Mouse (Mus musculus) lung, embryonic 16.5 days (tissue): Measurements from ENCODE around the gene Grid2. TPM values are rescaled to one million over a fixed set of nuclear protein-coding genes. Genes with fewer than 3 reads are reported as not detected.

Experiments
- ATAC-seq: fragments of 200-750 bp; cut with Nextera tagmentation; 2 replicates; pipeline ENCODE4 v1.8.0; 2017; ENCODE audit warnings: low read depth, mild to moderate bottlenecking, moderate library complexity
- H3K27ac ChIP-seq: fragments of 300-500 bp; sonication (generic); 2 replicates; pipeline ENCODE4 v1.5.1; 2014; ENCODE audit warnings: mild to moderate bottlenecking, control low read depth, low read length
- H3K27me3 ChIP-seq: fragments of 300-500 bp; sonication (generic); 2 replicates; pipeline ENCODE4 v1.6.1; 2014; ENCODE audit warnings: low read depth, low read length, mixed read lengths; ENCODE audit not compliant: control insufficient read depth, insufficient read depth
- H3K36me3 ChIP-seq: fragments of 300-500 bp; sonication (generic); 2 replicates; pipeline ENCODE4 v1.6.1; 2014; ENCODE audit warnings: low read length; ENCODE audit not compliant: control insufficient read depth, insufficient read depth
- H3K4me1 ChIP-seq: fragments of 300-500 bp; sonication (generic); replicated peaks from 2 replicates; pipeline ENCODE4 v1.6.1; 2014; ENCODE audit warnings: low read length, mixed read lengths; ENCODE audit not compliant: control insufficient read depth, insufficient read depth
- H3K4me2 ChIP-seq: fragments of 300-500 bp; sonication (generic); 2 replicates; pipeline ENCODE4 v1.6.1; 2014; ENCODE audit warnings: low read depth, low read length, control low read depth
- H3K4me3 ChIP-seq: fragments of 300-500 bp; sonication (generic); 2 replicates; pipeline ENCODE4 v1.5.1; 2014; ENCODE audit warnings: mild to moderate bottlenecking, low read length, control low read depth
- H3K9ac ChIP-seq: fragments of 300-500 bp; sonication (generic); 2 replicates; pipeline ENCODE4 v1.6.1; 2014; ENCODE audit warnings: low read length, control low read depth
- H3K9me3 ChIP-seq: fragments of 300-500 bp; sonication (generic); 2 replicates; pipeline ENCODE4 v1.6.1; 2016; ENCODE audit warnings: low read length; ENCODE audit not compliant: control insufficient read depth
- WGBS: fragments of 180-500 bp; shearing (Covaris S2); extraction: QIAGEN DNeasy Blood & Tissue Kit; methylation state at CpG from one replicate; pipeline ENCODE4 v1.1.7; 2014; 5-methylcytosine and 5-hydroxymethylcytosine counted together
- polyA plus RNA-seq: library from polyadenylated mRNA; unstranded; fragments of >200 nt; fragmentation: Nextera tagmentation; extraction: Ambion mirVana; gene quantifications from 2 replicates; pipeline ENCODE4 v1.2.1, GENCODE M21; 2015

Grid2 gene
- polyA plus RNA-seq, 1 experiment from 2014 or later = 1.1 TPM

DNA sequence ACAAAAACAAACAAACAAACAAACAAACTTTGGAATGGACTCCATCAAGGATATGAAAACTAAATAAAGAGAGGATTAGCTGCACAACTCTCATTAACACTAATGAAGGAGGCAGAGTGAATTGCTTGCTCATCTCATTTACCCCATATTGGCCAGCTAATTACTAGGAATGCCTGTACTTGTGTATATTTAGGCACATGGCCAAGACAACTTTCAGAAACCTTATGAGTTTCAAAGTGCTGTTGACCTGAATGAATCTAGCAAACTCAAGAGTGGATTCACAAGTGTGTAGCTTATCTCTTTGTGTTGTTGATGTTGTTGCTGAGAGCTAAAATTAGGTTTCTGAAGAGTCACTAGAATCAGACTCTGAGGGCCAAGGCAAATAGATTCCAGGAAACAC, 675.5 kb downstream of the Grid2 start:
- H3K27ac ChIP-seq = no peak overlapping the region
- no peaks in the 10 kb centered on the region for H3K9me3 ChIP-seq
- H3K36me3 ChIP-seq = no peaks in the 10 kb centered on the region
- H3K4me2 ChIP-seq = no peak overlapping the region
- H3K4me3 ChIP-seq = no peak overlapping the region
- no peak for ATAC-seq
- no peaks in the 10 kb centered on the region for H3K4me1 ChIP-seq
- H3K9ac ChIP-seq = no peak overlapping the region
- H3K27me3 ChIP-seq = no peaks in the 10 kb centered on the region

DNA sequence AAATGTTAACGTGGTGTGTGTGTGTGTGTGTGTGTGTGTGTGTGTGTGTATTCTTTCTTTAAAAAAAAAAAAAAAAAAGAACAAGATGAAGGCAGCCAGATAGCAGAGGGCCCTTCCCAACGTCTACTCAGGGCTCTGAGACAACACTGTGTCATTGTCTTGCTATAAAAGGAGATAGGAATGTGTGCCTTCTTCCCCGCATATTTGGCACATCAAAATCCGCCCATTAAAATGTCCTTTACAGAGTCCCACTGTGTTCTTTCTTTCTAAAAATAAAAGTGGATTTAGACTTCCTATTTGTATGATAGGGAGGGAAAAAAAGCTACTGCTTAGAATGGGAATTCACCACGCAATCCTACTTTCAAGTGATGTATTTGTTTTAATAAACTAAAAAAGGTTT, 691.0 kb downstream of the Grid2 start:
- Histone ChIP-seq H3K9me3 (no peaks in the 10 kb centered on the region), H3K36me3 (no peaks in the 10 kb centered on the region), H3K27ac (no peak overlapping the region), H3K4me1 (no peaks in the 10 kb centered on the region), H3K27me3 (no peaks in the 10 kb centered on the region), H3K9ac (no peak overlapping the region), H3K4me2 (no peak overlapping the region), H3K4me3 (no peak overlapping the region)
- WGBS = 50% methylated on average over 5 of the region's 5 CpGs
- no peak for ATAC-seq

DNA sequence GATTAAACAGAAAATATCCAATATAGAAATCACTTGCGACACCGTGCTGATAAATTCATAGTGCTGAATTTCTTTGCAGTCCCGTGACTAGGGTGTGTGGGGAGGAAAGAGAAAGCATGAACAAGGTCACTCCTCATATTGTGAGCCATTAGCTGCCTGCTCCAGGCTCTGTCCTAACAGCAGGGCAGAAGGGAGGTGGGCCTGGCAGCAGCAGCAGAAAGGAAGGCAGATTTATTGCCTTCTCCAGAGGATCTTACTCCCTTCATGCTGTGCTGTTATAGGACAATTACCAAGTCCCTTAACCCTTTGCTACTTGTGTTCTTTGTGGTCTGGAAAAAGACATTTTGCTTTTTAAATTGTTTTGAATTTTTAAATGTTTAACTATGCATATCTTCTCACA, 708.1 kb downstream of the Grid2 start:
- peaks cover 3% of the 10 kb centered on the region; the same call in 1 of the 2 replicates for H3K4me1 ChIP-seq

DNA sequence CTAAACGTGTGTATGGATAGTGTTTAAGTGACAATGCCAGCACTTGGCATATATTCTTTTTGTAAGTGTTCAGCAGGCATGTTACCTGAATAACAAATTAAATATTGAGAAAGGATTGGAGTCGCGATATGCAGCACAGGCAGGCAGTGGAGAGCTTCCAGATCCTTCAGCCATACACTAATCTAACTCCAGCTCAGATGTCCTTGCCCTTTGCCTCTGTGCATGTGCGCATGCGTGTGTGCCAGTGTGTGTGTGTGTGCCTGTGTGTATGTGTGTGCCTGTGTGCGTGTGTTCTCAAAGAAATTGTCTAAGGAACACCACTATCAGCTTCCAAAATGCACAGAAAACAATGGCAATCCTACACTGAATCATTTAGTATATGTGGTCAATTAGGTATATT, 708.6 kb downstream of the Grid2 start:
- no peak overlapping the region for H3K4me3 ChIP-seq
- peaks cover 3% of the 10 kb centered on the region; the same call in 1 of the 2 replicates for H3K4me1 ChIP-seq
- no peaks in the 10 kb centered on the region for H3K27me3 ChIP-seq
- H3K4me2 ChIP-seq = no peak overlapping the region
- no peaks in the 10 kb centered on the region for H3K36me3 ChIP-seq
- no peaks in the 10 kb centered on the region for H3K9me3 ChIP-seq
- no peak overlapping the region for H3K27ac ChIP-seq
- no peak overlapping the region for H3K9ac ChIP-seq
- ATAC-seq = no peak
- 68% methylated on average over 6 of the region's 6 CpGs for WGBS

More for the DNA sequence above, 708.1 kb downstream of the Grid2 start:
- WGBS = 67% methylated on average over 3 of the region's 3 CpGs
- Histone ChIP-seq H3K4me2 (no peak overlapping the region), H3K9me3 (no peaks in the 10 kb centered on the region), H3K36me3 (no peaks in the 10 kb centered on the region), H3K27ac (no peak overlapping the region), H3K4me3 (no peak overlapping the region), H3K9ac (no peak overlapping the region), H3K27me3 (no peaks in the 10 kb centered on the region)
- ATAC-seq = no peak

DNA sequence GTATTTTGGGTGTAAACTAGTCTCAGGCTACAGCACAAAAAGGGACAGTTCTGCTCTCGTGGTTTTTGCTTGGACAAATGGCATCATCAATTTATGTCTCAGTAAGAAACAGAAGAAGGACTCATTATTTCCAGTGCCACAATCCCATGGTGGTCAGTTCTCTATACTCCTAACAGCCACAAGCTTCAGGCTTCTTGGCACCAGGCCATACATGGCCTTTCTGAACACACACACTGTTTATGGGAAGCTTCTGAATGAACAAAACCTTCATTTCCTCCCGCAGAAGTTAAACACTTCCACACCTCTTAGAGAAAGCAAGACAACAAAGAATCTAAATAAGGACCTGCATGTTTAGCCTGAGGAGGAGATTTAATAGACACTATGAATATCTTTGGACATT, 709.1 kb downstream of the Grid2 start:
- Histone ChIP-seq H3K4me1 (peaks cover 3% of the 10 kb centered on the region; the same call in 1 of the 2 replicates), H3K27ac (no peak overlapping the region), H3K9ac (no peak overlapping the region), H3K9me3 (no peaks in the 10 kb centered on the region), H3K36me3 (no peaks in the 10 kb centered on the region), H3K4me2 (no peak overlapping the region), H3K27me3 (no peaks in the 10 kb centered on the region), H3K4me3 (no peak overlapping the region)
- WGBS = 28% methylated on average over 2 of the region's 2 CpGs
- no peak for ATAC-seq

DNA sequence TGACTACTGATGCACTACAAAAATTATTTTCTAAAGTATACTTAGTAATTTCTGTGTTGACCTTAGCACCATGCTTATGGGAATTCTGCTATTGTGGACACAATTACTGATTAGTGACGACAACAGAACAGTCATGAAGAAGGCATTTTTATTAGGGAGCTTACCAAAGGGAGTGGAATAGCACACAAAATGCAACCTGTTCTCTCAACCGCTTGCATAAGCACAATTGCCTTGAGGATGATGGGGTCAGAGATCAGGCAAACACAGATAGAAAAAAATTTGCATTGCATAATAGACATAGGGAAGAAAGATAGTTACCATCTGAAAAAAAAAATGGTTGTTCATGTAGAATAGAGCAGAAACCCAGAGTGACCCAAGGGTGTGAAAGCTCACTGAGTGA, 790.4 kb downstream of the Grid2 start:
- H3K27ac ChIP-seq = no peak overlapping the region
- H3K27me3 ChIP-seq = no peaks in the 10 kb centered on the region
- H3K4me3 ChIP-seq = no peak overlapping the region
- WGBS = 63% methylated on average over 2 of the region's 2 CpGs
- no peak overlapping the region for H3K4me2 ChIP-seq
- H3K36me3 ChIP-seq = no peaks in the 10 kb centered on the region
- no peaks in the 10 kb centered on the region for H3K9me3 ChIP-seq
- H3K9ac ChIP-seq = no peak overlapping the region
- ATAC-seq = no peak
- H3K4me1 ChIP-seq = no peaks in the 10 kb centered on the region

DNA sequence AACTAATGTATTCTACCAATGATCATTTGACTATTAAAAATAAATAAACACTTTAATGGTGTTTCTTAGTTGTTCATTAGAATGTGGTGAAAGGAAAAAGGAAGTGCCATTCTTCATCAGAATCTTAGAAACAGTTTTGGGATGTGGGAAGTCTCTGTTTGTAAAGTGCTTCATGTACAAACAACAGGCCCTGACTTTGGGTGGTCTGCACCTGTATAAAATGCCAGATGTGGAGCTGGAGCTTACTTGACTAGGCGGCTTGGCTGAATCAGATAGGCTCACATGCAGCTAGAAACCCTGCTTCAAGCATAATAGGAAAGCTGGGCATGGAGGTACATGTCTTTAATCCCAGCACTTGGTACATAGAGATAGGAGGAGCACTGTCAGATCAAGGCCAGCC, 791.1 kb downstream of the Grid2 start:
- H3K4me1 ChIP-seq = no peaks in the 10 kb centered on the region
- H3K36me3 ChIP-seq = no peaks in the 10 kb centered on the region
- no peak overlapping the region for H3K9ac ChIP-seq
- no peak overlapping the region for H3K27ac ChIP-seq
- no peaks in the 10 kb centered on the region for H3K9me3 ChIP-seq
- H3K4me3 ChIP-seq = no peak overlapping the region
- no peaks in the 10 kb centered on the region for H3K27me3 ChIP-seq
- no peak for ATAC-seq
- 52% methylated on average over 1 of the region's 1 CpGs for WGBS
- H3K4me2 ChIP-seq = no peak overlapping the region

DNA sequence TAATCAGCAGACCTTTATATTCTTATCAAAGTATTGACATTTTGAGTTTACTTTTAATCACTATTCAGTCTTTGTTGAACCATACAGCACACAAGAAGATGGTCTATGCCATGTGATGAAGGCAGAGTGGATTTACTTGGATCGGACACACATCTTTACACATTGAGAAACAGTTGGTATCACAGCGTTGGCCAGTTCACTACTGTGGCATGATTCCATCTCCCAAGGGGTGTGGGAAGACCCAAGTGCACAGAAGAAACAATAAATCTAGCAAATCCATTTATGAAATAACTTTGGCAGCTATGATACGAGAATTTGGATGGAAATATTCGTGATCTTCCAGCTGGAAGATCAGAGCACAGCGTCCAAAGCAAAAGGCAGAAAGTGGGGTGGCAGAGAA, 792.3 kb downstream of the Grid2 start:
- no peak overlapping the region for H3K27ac ChIP-seq
- no peak overlapping the region for H3K9ac ChIP-seq
- H3K36me3 ChIP-seq = no peaks in the 10 kb centered on the region
- no peaks in the 10 kb centered on the region for H3K4me1 ChIP-seq
- ATAC-seq = no peak
- 68% methylated on average over 5 of the region's 5 CpGs for WGBS
- no peaks in the 10 kb centered on the region for H3K9me3 ChIP-seq
- no peak overlapping the region for H3K4me2 ChIP-seq
- no peak overlapping the region for H3K4me3 ChIP-seq
- H3K27me3 ChIP-seq = no peaks in the 10 kb centered on the region

DNA sequence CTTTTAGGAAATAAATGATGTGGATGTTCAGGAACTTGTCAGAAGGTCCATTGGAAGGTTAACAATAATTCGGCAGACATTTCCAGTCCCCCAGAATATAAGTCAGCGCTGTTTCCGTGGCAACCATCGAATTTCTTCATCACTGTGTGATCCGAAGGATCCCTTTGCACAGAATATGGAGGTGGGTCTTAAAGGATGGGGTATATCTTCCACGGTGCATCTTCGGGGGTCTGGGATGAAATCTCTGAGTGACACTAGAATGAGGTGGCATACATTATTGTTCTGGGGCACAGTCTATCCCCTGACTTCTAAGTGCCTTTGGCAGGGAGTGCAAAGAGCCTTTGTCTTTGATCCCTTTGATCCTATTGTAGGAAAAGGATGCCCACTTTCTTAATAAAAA, 808.2 kb downstream of the Grid2 start:
- no peaks in the 10 kb centered on the region for H3K9me3 ChIP-seq
- no peak for ATAC-seq
- WGBS = 71% methylated on average over 7 of the region's 7 CpGs
- H3K9ac ChIP-seq = no peak overlapping the region
- H3K4me1 ChIP-seq = no peaks in the 10 kb centered on the region
- no peak overlapping the region for H3K4me2 ChIP-seq
- H3K4me3 ChIP-seq = no peak overlapping the region
- no peaks in the 10 kb centered on the region for H3K27me3 ChIP-seq
- no peak overlapping the region for H3K27ac ChIP-seq
- H3K36me3 ChIP-seq = no peaks in the 10 kb centered on the region

DNA sequence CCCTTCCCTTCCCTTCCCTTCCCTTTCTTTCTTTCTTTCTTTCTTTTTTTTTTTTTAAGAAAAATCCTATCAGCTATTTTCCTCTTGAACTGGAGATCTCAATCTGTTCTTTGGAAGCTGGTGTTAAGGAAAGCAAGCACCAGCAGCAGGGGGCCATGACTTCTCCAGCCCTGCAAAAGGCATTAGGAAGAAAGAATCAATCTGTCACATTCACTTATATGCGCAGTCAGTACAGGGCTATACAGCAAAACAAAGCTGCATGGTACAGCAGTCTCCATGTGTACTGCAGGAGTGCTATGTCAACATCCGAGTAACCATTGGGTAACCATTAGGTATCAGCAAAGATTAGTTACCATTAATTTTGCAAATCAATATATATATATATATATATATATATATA, 809.0 kb downstream of the Grid2 start:
- Histone ChIP-seq H3K27me3 (no peaks in the 10 kb centered on the region), H3K4me3 (no peak overlapping the region), H3K4me2 (no peak overlapping the region), H3K9me3 (no peaks in the 10 kb centered on the region), H3K36me3 (no peaks in the 10 kb centered on the region), H3K9ac (no peak overlapping the region), H3K27ac (no peak overlapping the region), H3K4me1 (no peaks in the 10 kb centered on the region)
- ATAC-seq = no peak
- WGBS = 67% methylated on average over 2 of the region's 2 CpGs
